8 mouse cellular contexts compared by ENCODE assay signal in the genomic region with DNA sequence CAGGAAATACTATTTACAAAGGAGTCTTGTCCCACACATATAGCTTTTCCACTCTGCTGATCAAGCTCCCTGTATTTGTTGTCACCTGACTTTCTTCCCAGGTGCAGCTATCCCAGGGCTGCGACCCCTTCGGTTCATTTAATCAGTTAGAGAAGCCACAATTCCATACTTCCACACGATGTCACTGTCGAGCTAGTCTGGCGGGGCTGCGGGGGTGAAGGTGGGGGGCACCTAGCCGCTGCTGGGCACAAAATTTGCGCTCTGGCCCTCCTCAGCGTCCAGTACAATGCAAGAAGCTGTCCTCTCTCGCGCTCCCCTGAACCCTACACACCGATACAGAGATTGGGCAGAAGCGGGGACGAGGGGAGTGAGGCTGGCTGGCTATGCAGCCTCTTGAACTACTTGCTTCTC. TPM values are rescaled to one million over a fixed set of nuclear protein-coding genes. Genes with fewer than 3 reads are reported as not detected.
DNase-seq lines count a peak whose midpoint lies in the region; ATAC-seq and TF ChIP-seq lines count a peak whose summit lies in the region.

No protein-coding gene starts in this region.

- peak; percentile 80 for TF ChIP-seq CTCF in layer of hippocampus, adult 2 months (conservative IDR thresholded peaks at IDR 0.05)

- no peaks in the 10 kb centered on the region for H3K9me3 ChIP-seq in heart, embryonic 14.5 days (ENCODE audit: control insufficient read depth, low read length)
- H3K9me3 ChIP-seq in midbrain, embryonic 12.5 days, result no peaks in the 10 kb centered on the region

- ATAC-seq in heart, embryonic 14.5 days (ENCODE audit: insufficient number of reproducible peaks, insufficient read depth, low FRiP score, low read depth), result peak; percentile 31; the same call in 1 of the 2 replicates
- ATAC-seq in midbrain, embryonic 12.5 days (ENCODE audit: low FRiP score, low read depth), result 0 out of 2 replicates have a peak, but pooled peaks have one; percentile 23

- H3K27me3 ChIP-seq in heart, embryonic 14.5 days (ENCODE audit: control insufficient read depth, insufficient read depth, low read length), result no peaks in the 10 kb centered on the region
- H3K27me3 ChIP-seq in midbrain, embryonic 12.5 days, result no peaks in the 10 kb centered on the region

- peak overlapping the region; percentile 46 for H3K4me3 ChIP-seq in layer of hippocampus, adult 2 months
- H3K4me3 ChIP-seq in brown adipose tissue, adult 24 weeks (ENCODE audit: insufficient read depth, low read depth, low read length), result peak overlapping the region; percentile 23; the same call in 1 of the 2 replicates
- peak overlapping the region; percentile 26 to 31 for H3K4me3 ChIP-seq in heart, embryonic 14.5 days (ENCODE audit: control insufficient read depth in 1 of 2, insufficient read depth in 1 of 2, low read depth in 1 of 2, low read length in 2 of 2)
- H3K4me3 ChIP-seq in midbrain, embryonic 12.5 days, result peak overlapping the region; percentile 23

- 7% methylated on average over 14 of the region's 14 CpGs for WGBS in heart, embryonic 14.5 days
- 4% methylated on average over 14 of the region's 14 CpGs for WGBS in midbrain, embryonic 12.5 days

- peak overlapping the region; percentile 61; the same call in 1 of the 2 replicates for H3K27ac ChIP-seq in layer of hippocampus, adult 2 months
- no peak overlapping the region for H3K27ac ChIP-seq in brown adipose tissue, adult 24 weeks (replicated peaks; ENCODE audit: low read depth, low read length)
- H3K27ac ChIP-seq in heart, embryonic 14.5 days (replicated peaks in 1 of 2; ENCODE audit: control insufficient read depth in 1 of 2, insufficient read depth in 1 of 2, low read depth in 2 of 2, low read length in 2 of 2), result no peak overlapping the region
- no peak overlapping the region for H3K27ac ChIP-seq in midbrain, embryonic 12.5 days (replicated peaks)

- peak overlapping the region; percentile 52 for H3K9ac ChIP-seq in heart, embryonic 14.5 days (ENCODE audit: low read length)
- 0 out of 2 replicates have a peak overlapping the region, but pooled peaks have one; percentile 37 for H3K9ac ChIP-seq in midbrain, embryonic 12.5 days (replicated peaks)

- no peaks in the 10 kb centered on the region for H3K36me3 ChIP-seq in heart, embryonic 14.5 days (ENCODE audit: control insufficient read depth, insufficient read depth, low read length)
- H3K36me3 ChIP-seq in midbrain, embryonic 12.5 days, result no peaks in the 10 kb centered on the region

- H3K4me2 ChIP-seq in heart, embryonic 14.5 days (ENCODE audit: low read length), result peak overlapping the region; percentile 69
- peak overlapping the region; percentile 53 for H3K4me2 ChIP-seq in midbrain, embryonic 12.5 days (replicated peaks)

- DNase-seq in layer of hippocampus, adult 2 months (ENCODE audit: low spot score in 2 of 2), result peak; percentile 40 to 65
- DNase-seq in layer of hippocampus, adult 8-10 months (ENCODE audit: low spot score in 2 of 2), result no peak
- DNase-seq in kidney, postnatal 4 days, result peak; percentile 67 to 75
- DNase-seq in thymus, postnatal 36 days, result peak; percentile 32 to 41
- DNase-seq in gastrocnemius, postnatal 25 days, result no peak

- peaks cover 4% of the 10 kb centered on the region; the same call in 1 of the 2 replicates for H3K4me1 ChIP-seq in brown adipose tissue, adult 24 weeks (ENCODE audit: control insufficient read depth, insufficient read depth, insufficient read length, low read length)
- H3K4me1 ChIP-seq in heart, embryonic 14.5 days (ENCODE audit: control insufficient read depth in 2 of 2, insufficient read depth in 2 of 2, low read length in 2 of 2), result peaks cover 3 to 12% of the 10 kb centered on the region in 2 experiments
- H3K4me1 ChIP-seq in midbrain, embryonic 12.5 days, result peaks cover 14% of the 10 kb centered on the region; the same call in 1 of the 2 replicates

RNA-seq across cellular contexts. Expression of gene Slc22a8, which starts 21.6 kb away (rescaled TPM):
- 1 to 10 TPM; 6.6 to 9.7 TPM for total RNA-seq in layer of hippocampus, adult 2 months (2021)
- 10 to 100 TPM; 10.6 to 12.2 (median 11.5) TPM for total RNA-seq in layer of hippocampus, adult 8-10 months (2022)
- polyA plus RNA-seq in brown adipose tissue, adult 24 weeks (2012; ENCODE audit: insufficient read depth, insufficient read length, missing spikeins), result not detected in 2 replicates
- not detected in 2 replicates for polyA plus RNA-seq in heart, embryonic 14.5 days (2014; fragmentation: Nextera tagmentation; extraction: Ambion mirVana)
- polyA plus RNA-seq in midbrain, embryonic 12.5 days (2016; fragmentation: Nextera tagmentation; extraction: Ambion mirVana), result 0.77 and 0.89 TPM in 2 replicates
- total RNA-seq in gastrocnemius, postnatal 25 days (2021), result not detected

RNA-seq across cellular contexts. Expression of gene Slc22a6, which starts 48.4 kb away (rescaled TPM):
- total RNA-seq in layer of hippocampus, adult 2 months (2021), result 1 to 10 TPM; 2.2 to 2.8 TPM
- 1 to 10 TPM; 3.5 to 4.4 (median 4.1) TPM for total RNA-seq in layer of hippocampus, adult 8-10 months (2022)
- not detected in 2 replicates for polyA plus RNA-seq in brown adipose tissue, adult 24 weeks (2012; ENCODE audit: insufficient read depth, insufficient read length, missing spikeins)
- polyA plus RNA-seq in heart, embryonic 14.5 days (2014; fragmentation: Nextera tagmentation; extraction: Ambion mirVana), result not detected in 2 replicates
- 3.6 and 4.2 TPM in 2 replicates for polyA plus RNA-seq in midbrain, embryonic 12.5 days (2016; fragmentation: Nextera tagmentation; extraction: Ambion mirVana)
- total RNA-seq in gastrocnemius, postnatal 25 days (2021), result not detected

Comparison
In these comparisons a context has a peak if more than half of its experiments do, and no peak if none do; other contexts are left out.
1. DNase-seq: peak in layer of hippocampus, adult 2 months (2 of 2), kidney, postnatal 4 days (2 of 2) and thymus, postnatal 36 days (2 of 2); none in layer of hippocampus, adult 8-10 months (0 of 2) and gastrocnemius, postnatal 25 days (single experiment).
2. RNA of gene Slc22a8, which starts 21.6 kb away (total RNA-seq): 10.6 to 12.2 TPM in layer of hippocampus, adult 8-10 months and 6.6 to 9.7 TPM in layer of hippocampus, adult 2 months; not detected in gastrocnemius, postnatal 25 days; every median in the first group is over 4 times any median in the second.
3. Peak in every context shown above with its lines, with median percentiles within 50 percentile points of each other: H3K4me3 ChIP-seq.